Mouse (Mus musculus) liver, embryonic 15.5 days (tissue): ENCODE data around the gene Sh3bp4. TPM values are rescaled to one million over a fixed set of nuclear protein-coding genes. Genes with fewer than 3 reads are reported as not detected.

Experiments
- ATAC-seq: fragments of 200-750 bp; cut with Nextera tagmentation; 2 replicates; pipeline ENCODE4 v1.8.0; 2017; ENCODE audit warnings: moderate number of reproducible peaks, mild to moderate bottlenecking, moderate library complexity; ENCODE audit not compliant: insufficient read depth
- H3K27ac ChIP-seq: fragments of 300-500 bp; sonication (generic); replicated peaks from 2 replicates; pipeline ENCODE4 v1.5.1; 2015; ENCODE audit warnings: mild to moderate bottlenecking, inconsistent platforms
- H3K27me3 ChIP-seq: fragments of 300-500 bp; sonication (generic); 2 replicates; pipeline ENCODE4 v1.6.1; 2015; ENCODE audit warnings: mild to moderate bottlenecking, inconsistent platforms
- H3K36me3 ChIP-seq: fragments of 300-500 bp; sonication (generic); replicated peaks from 2 replicates; pipeline ENCODE4 v1.6.1; 2015; ENCODE audit warnings: moderate library complexity, mild to moderate bottlenecking, inconsistent platforms
- H3K4me1 ChIP-seq: fragments of 300-500 bp; sonication (generic); replicated peaks from 2 replicates; pipeline ENCODE4 v1.6.1; 2015; ENCODE audit warnings: inconsistent platforms
- H3K4me2 ChIP-seq: fragments of 300-500 bp; sonication (generic); 2 replicates; pipeline ENCODE4 v1.6.1; 2015; ENCODE audit warnings: moderate library complexity, mild to moderate bottlenecking, inconsistent platforms
- H3K4me3 ChIP-seq: fragments of 300-500 bp; sonication (generic); replicated peaks from 2 replicates; pipeline ENCODE4 v1.5.1; 2015; ENCODE audit warnings: mild to moderate bottlenecking, inconsistent platforms
- H3K9ac ChIP-seq: fragments of 300-500 bp; sonication (generic); 2 replicates; pipeline ENCODE4 v1.6.1; 2015; ENCODE audit warnings: moderate library complexity, mild to moderate bottlenecking, inconsistent platforms
- H3K9me3 ChIP-seq: fragments of 300-500 bp; sonication (generic); replicated peaks from 2 replicates; pipeline ENCODE4 v1.6.1; 2016; ENCODE audit warnings: inconsistent platforms
- WGBS: fragments of 180-500 bp; shearing (Covaris S2); methylation state at CpG from one replicate; pipeline ENCODE4 v1.1.7; 2015; ENCODE audit warnings: mixed read lengths; ENCODE audit not compliant: insufficient replicate concordance; 5-methylcytosine and 5-hydroxymethylcytosine counted together
- polyA plus RNA-seq: library from polyadenylated mRNA; unstranded; fragments of >200 nt; fragmentation: Nextera tagmentation; extraction: Ambion mirVana; gene quantifications from 2 replicates; pipeline ENCODE4 v1.2.1, GENCODE M21; 2015

Sh3bp4 gene
- polyA plus RNA-seq, 1 experiment from 2014 or later, result 0.99 TPM

- no peak overlapping the region for H3K9ac ChIP-seq
These were observed 1.3 kb downstream of the Sh3bp4 start for GRCm38 (mm10) chr1:89071371-89072142.

DNA sequence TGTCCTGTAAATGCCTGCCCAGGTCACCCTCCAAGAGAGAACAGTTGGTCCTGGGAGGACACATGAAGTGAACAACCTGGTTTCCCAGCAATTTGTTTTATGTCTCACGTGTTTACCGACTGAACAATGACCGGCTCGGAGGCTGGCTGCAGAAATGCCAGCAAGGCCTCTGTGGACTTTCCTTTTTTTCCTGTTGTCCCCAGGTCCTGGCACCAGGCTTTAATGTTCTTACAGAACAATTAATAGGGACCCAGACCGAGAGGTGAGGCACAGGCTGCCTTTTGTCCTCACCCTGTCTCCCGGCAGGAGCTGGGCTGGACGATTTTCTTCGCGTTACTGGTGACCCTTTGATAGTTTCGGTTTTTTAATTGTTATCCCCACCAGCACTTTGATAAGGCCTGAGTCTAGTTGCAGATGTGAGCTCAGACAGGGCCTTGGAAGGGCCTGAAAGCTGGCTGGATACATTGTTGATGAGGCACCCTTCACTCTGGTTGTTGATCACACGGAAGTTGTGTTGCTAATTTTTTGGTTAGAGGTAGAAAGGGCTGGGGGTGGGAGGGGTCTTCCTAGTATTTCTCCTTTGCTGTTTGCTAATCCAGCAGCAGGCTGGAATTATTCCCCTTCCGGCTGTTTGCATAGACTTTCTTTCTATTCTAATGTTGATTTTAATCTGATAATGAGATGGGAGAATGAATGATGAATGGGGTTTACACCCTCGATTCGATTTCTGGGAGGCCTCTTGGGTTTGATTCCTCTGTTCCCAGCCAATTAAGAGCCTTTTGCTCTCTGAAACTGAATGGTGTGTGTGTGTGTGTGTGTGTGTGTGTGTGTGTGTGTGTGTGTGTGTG lies 2.2 kb downstream of the Sh3bp4 start:
- Histone ChIP-seq H3K4me1 (peaks cover 17% of the 10 kb centered on the region; the same call in 1 of the 2 replicates), H3K27me3 (peaks cover 41% of the 10 kb centered on the region), H3K4me3 (no peak overlapping the region), H3K36me3 (no peaks in the 10 kb centered on the region), H3K9ac (no peak overlapping the region), H3K4me2 (no peak overlapping the region), H3K27ac (no peak overlapping the region), H3K9me3 (no peaks in the 10 kb centered on the region)
- no peak for ATAC-seq
- 46% methylated on average over 14 of the region's 14 CpGs for WGBS

More at GRCm38 (mm10) chr1:89071371-89072142, 1.3 kb downstream of the Sh3bp4 start:
- H3K9me3 ChIP-seq, result no peaks in the 10 kb centered on the region
- ATAC-seq, result no peak
- H3K27ac ChIP-seq, result no peak overlapping the region
- H3K27me3 ChIP-seq, result peaks cover 41% of the 10 kb centered on the region
- H3K36me3 ChIP-seq, result no peaks in the 10 kb centered on the region
- peak overlapping the region; percentile 63 for H3K4me3 ChIP-seq
- H3K4me1 ChIP-seq, result peaks cover 17% of the 10 kb centered on the region; the same call in 1 of the 2 replicates
- peak overlapping the region; percentile 68 for H3K4me2 ChIP-seq
- WGBS, result 17% methylated on average over 15 of the region's 15 CpGs

- 62% methylated on average over 5 of the region's 5 CpGs for WGBS
- peaks cover 17% of the 10 kb centered on the region; the same call in 1 of the 2 replicates for H3K4me1 ChIP-seq
These were observed 3.2 kb downstream of the Sh3bp4 start for GRCm38 (mm10) chr1:89073291-89073846.

DNA sequence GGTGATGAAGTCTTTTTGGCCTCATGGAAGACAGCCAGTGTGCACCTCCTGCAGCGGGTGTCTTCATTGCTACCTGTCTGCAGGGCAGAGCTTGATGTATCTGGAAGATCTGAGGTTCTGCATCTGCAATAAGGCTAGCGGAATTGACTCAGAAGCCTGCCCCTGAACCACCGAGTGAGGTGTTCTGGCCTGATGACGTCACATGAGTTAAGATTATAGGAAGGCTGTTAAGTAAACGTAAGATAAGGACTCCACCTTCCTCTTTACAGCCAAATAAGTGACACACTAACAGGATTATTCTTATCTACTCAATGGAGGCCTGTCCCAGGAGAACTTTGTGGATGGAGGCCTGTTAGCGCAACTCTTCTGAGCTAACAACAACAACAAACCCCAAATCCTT lies 4.5 kb downstream of the Sh3bp4 start:
- Histone ChIP-seq H3K4me1 (peaks cover 18% of the 10 kb centered on the region), H3K4me3 (no peak overlapping the region), H3K36me3 (no peaks in the 10 kb centered on the region), H3K9me3 (no peaks in the 10 kb centered on the region), H3K27me3 (peaks cover 37% of the 10 kb centered on the region), H3K27ac (no peak overlapping the region), H3K4me2 (no peak overlapping the region), H3K9ac (no peak overlapping the region)
- ATAC-seq, result no peak
- 36% methylated on average over 6 of the region's 6 CpGs for WGBS

More at GRCm38 (mm10) chr1:89073291-89073846, 3.2 kb downstream of the Sh3bp4 start:
- Histone ChIP-seq H3K4me3 (no peak overlapping the region), H3K27me3 (peaks cover 41% of the 10 kb centered on the region), H3K9ac (no peak overlapping the region), H3K4me2 (no peak overlapping the region), H3K9me3 (no peaks in the 10 kb centered on the region), H3K36me3 (no peaks in the 10 kb centered on the region), H3K27ac (no peak overlapping the region)
- no peak for ATAC-seq

DNA sequence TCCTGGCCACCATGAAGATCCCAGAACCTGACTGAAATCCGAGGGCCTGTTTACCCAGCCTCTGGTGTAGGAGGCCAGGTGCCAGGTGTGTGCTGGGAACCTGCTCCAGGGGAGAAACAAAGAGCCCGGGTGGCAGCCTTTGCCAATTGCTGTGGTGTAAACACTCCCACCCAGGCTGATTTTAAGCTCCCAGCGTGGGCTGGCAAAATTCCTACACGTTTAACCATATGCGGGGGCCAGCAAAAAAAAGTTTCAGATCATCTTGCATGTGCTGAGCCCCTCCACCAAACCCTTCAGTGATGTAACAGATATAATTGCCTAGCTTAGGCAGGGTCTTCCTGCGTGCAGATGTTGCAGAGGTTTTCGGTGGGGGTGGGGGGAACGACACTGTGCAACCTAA lies 4.9 kb downstream of the Sh3bp4 start:
- Histone ChIP-seq H3K27me3 (peaks cover 33% of the 10 kb centered on the region), H3K36me3 (no peaks in the 10 kb centered on the region), H3K27ac (no peak overlapping the region), H3K9me3 (no peaks in the 10 kb centered on the region), H3K9ac (no peak overlapping the region), H3K4me1 (peaks cover 14% of the 10 kb centered on the region), H3K4me3 (no peak overlapping the region), H3K4me2 (no peak overlapping the region)
- ATAC-seq, result no peak
- WGBS, result 52% methylated on average over 8 of the region's 8 CpGs

DNA sequence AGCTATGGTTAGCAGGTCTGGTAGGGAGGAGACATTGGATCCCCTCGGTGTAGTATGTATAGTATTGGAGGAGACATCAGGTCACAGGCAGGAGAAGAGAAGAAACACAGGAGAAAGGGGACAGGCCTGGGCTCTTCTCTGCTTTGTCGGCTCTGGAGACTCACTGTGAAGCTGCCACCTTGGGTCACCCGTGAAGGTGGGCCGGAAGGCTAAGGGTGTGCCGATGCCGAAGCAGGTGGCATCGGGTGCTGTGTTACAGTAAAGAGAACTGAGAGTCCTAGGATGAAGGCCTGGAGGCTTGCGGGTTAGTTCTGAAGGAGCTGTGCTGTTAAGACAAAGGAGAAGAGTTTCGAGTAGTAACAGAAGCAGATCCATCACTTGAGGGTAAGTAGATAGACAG lies 6.6 kb downstream of the Sh3bp4 start:
- Histone ChIP-seq H3K27ac (no peak overlapping the region), H3K36me3 (no peaks in the 10 kb centered on the region), H3K4me3 (no peak overlapping the region), H3K4me1 (peaks cover 8% of the 10 kb centered on the region), H3K9ac (no peak overlapping the region), H3K9me3 (no peaks in the 10 kb centered on the region), H3K4me2 (no peak overlapping the region), H3K27me3 (peaks cover 16% of the 10 kb centered on the region)
- ATAC-seq, result no peak
- 76% methylated on average over 9 of the region's 9 CpGs for WGBS

DNA sequence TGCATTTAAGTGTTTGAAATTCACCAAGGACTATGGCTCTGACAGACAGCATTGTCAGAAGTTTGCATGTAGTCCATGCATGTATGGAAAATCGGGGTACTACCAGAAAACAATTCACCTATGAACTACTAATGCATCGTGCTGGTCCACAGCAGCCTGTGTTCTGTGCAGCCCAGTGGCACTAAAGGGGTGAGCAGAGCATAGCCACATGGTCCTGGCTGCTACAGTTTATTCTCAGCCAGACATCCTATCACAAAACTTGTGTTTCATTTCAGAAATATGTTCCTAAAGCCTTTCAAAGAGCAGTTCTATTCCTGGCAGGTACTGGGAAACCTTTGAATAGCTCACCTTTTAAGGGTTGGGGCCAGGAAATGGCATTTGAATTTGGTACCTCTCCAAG lies 8.0 kb downstream of the Sh3bp4 start:
- Histone ChIP-seq H3K4me2 (no peak overlapping the region), H3K4me1 (peaks cover 8% of the 10 kb centered on the region), H3K36me3 (no peaks in the 10 kb centered on the region), H3K27ac (no peak overlapping the region), H3K4me3 (no peak overlapping the region), H3K9me3 (no peaks in the 10 kb centered on the region), H3K27me3 (0 out of 2 replicates have a peak, but pooled peaks cover 3% of the 10 kb centered on the region), H3K9ac (no peak overlapping the region)
- 50% methylated on average over 2 of the region's 2 CpGs for WGBS
- no peak for ATAC-seq

DNA sequence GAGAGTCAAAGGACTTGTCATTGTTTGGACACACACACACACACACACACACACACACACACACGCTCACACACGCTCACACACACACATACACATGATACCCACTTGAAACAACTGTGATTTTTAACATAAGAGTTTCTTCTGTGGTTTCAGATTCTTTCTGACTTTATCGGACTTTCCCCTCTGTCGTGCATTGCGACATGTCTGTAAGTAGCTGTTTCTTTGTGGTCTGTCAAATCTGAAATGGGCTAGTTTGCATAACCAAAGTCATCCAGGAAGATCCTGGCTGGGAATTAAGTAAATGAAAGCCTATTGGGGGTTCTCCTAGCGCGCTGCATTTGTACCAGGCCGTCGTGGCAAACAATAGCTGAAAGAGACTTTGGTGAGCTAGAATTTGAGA lies 8.5 kb downstream of the Sh3bp4 start:
- ATAC-seq, result no peak
- no peak overlapping the region for H3K4me3 ChIP-seq
- no peaks in the 10 kb centered on the region for H3K9me3 ChIP-seq
- 20% methylated on average over 9 of the region's 9 CpGs for WGBS
- H3K4me1 ChIP-seq, result peaks cover 8% of the 10 kb centered on the region
- H3K4me2 ChIP-seq, result 0 out of 2 replicates have a peak overlapping the region, but pooled peaks have one; percentile 2
- H3K27me3 ChIP-seq, result no peaks in the 10 kb centered on the region
- no peak overlapping the region for H3K27ac ChIP-seq
- H3K9ac ChIP-seq, result no peak overlapping the region
- H3K36me3 ChIP-seq, result no peaks in the 10 kb centered on the region

DNA sequence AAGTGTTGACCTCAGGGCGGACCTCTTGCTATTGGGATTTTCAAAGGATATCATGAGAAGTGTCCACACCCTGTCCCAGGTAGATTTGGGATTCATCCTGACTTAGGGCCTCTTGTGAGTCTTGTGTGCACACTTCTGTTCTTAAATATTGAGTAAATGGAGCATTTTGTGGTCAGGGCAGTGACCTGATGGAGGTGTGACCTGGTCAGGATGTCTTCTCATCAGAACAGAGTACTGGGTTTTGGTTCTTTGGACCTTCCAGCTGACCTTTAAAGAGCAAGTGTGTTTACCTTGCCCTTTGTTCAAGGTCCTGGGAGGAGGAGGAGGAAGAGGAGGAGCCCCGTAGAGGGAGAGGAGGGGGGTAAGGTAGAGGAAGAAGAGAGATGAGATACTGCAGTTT lies 9.0 kb downstream of the Sh3bp4 start:
- Histone ChIP-seq H3K4me2 (no peak overlapping the region), H3K36me3 (no peaks in the 10 kb centered on the region), H3K27ac (no peak overlapping the region), H3K4me3 (no peak overlapping the region), H3K27me3 (no peaks in the 10 kb centered on the region), H3K4me1 (peaks cover 8% of the 10 kb centered on the region), H3K9me3 (no peaks in the 10 kb centered on the region), H3K9ac (no peak overlapping the region)
- no peak for ATAC-seq
- 40% methylated on average over 2 of the region's 2 CpGs for WGBS

DNA sequence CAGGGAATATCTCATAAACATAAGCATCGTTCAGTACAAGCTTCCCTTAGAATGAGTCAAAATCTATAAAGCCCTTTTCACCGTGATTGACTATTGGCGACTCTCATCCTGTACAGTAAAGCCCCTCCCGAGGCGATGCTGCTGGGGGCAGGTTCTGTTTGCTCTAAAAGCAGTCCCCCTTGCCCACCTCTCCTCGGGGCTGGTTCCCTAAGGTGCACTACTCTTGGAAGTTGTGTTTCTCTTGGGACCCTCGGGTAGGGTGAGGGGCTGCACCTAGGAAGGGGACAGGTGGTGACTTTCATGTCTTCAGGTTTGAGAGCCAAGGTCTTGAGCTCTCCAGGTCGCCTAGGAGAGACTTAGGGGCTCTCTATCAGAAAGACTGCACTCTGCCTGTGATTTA lies 10.2 kb downstream of the Sh3bp4 start:
- H3K4me1 ChIP-seq, result peaks cover 8% of the 10 kb centered on the region
- H3K27me3 ChIP-seq, result no peaks in the 10 kb centered on the region
- no peak overlapping the region for H3K9ac ChIP-seq
- H3K36me3 ChIP-seq, result no peaks in the 10 kb centered on the region
- H3K4me3 ChIP-seq, result no peak overlapping the region
- 59% methylated on average over 8 of the region's 8 CpGs for WGBS
- no peak overlapping the region for H3K4me2 ChIP-seq
- H3K9me3 ChIP-seq, result no peaks in the 10 kb centered on the region
- no peak overlapping the region for H3K27ac ChIP-seq
- no peak for ATAC-seq

GRCm38 (mm10) chr1:89080795-89081194 lies 10.6 kb downstream of the Sh3bp4 start:
- no peak overlapping the region for H3K9ac ChIP-seq
- H3K36me3 ChIP-seq, result no peaks in the 10 kb centered on the region
- no peaks in the 10 kb centered on the region for H3K27me3 ChIP-seq
- no peak for ATAC-seq
- no peaks in the 10 kb centered on the region for H3K9me3 ChIP-seq
- peaks cover 8% of the 10 kb centered on the region for H3K4me1 ChIP-seq
- H3K4me2 ChIP-seq, result no peak overlapping the region
- H3K27ac ChIP-seq, result no peak overlapping the region
- no peak overlapping the region for H3K4me3 ChIP-seq
- WGBS, result 64% methylated on average over 5 of the region's 5 CpGs
